26 mouse cellular contexts compared by ENCODE assay signal in the genomic region with DNA sequence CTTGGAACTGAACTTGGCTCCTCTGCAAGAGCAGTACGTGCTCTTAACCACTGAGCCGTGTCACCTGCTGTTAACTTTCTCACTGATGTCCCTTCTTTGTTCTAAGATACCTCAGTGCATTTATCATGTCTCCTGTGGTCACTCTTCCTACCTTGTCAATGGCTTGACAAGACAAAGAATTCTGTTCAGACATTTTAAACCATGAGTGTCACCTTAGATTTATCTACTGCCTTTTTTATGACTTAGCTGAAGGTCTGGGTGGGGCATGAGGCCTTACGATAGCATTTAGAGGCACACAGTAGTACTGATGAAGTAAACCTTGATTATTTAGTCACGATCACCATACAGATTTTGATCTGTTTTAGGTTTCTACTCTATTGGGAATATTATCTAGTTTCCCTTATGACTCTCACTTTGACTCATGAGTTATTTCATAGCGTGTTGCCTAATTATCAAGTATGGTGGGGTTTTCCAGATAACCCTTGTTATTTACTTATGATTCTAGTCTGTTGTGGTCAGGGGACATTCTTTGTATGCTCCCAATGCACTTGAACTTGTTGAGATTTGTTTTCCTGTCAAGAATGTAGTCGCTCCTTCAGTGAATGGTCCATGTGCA.
"Had no signal": no experiment of that assay in that cellular context is flagged by ENCODE, and none has a peak within 500 bp of the region (broad histone marks: within the 10 kb centered on the region; RNA-seq: fewer than 3 reads in every experiment).

No protein-coding gene starts in this region.

- DNase-seq: cerebellum, adult 8-10 months; cerebellum, adult 9-10 months; cerebellum, adult 9-11 months; cerebellum, postnatal 10 days; cerebellum, postnatal 14 days; cerebellum, postnatal 25 days; cerebellum, postnatal 36 days; embryo, embryonic 11 days; forebrain, postnatal 0 days; gastrocnemius, adult 2 months; gastrocnemius, postnatal 10 days; gastrocnemius, postnatal 14 days; gastrocnemius, postnatal 25 days; gastrocnemius, postnatal 36 days; heart, adult 18-20 months; heart, adult 2 months had no signal

- H3K9me3 ChIP-seq: embryonic facial prominence, embryonic 12.5 days; embryonic facial prominence, embryonic 13.5 days; embryonic facial prominence, embryonic 15.5 days; forebrain, embryonic 13.5 days; forebrain, embryonic 15.5 days had no signal

- H3K9ac ChIP-seq: embryonic facial prominence, embryonic 12.5 days; embryonic facial prominence, embryonic 13.5 days; embryonic facial prominence, embryonic 15.5 days; forebrain, embryonic 12.5 days; forebrain, embryonic 13.5 days; forebrain, embryonic 15.5 days; forebrain, postnatal 0 days had no signal

- H3K36me3 ChIP-seq: embryonic facial prominence, embryonic 10.5 days; embryonic facial prominence, embryonic 12.5 days; embryonic facial prominence, embryonic 13.5 days; embryonic facial prominence, embryonic 15.5 days; forebrain, embryonic 12.5 days; forebrain, embryonic 15.5 days had no signal

- ATAC-seq: forebrain, embryonic 13.5 days; forebrain, embryonic 14.5 days; forebrain, embryonic 15.5 days; forebrain, embryonic 16.5 days; forebrain, postnatal 0 days had no signal

- H3K4me3 ChIP-seq: embryonic facial prominence, embryonic 10.5 days; embryonic facial prominence, embryonic 12.5 days; embryonic facial prominence, embryonic 13.5 days; embryonic facial prominence, embryonic 15.5 days; erythroblast, embryonic 14.5 days; forebrain, embryonic 12.5 days; forebrain, embryonic 13.5 days; forebrain, embryonic 15.5 days; gastrocnemius, adult 2 months; heart, adult 2 months had no signal

- H3K27ac ChIP-seq: embryonic facial prominence, embryonic 10.5 days; embryonic facial prominence, embryonic 12.5 days; embryonic facial prominence, embryonic 13.5 days; embryonic facial prominence, embryonic 15.5 days; forebrain, embryonic 12.5 days; forebrain, embryonic 13.5 days; forebrain, embryonic 15.5 days; gastrocnemius, adult 2 months; heart, adult 2 months had no signal

- H3K27me3 ChIP-seq: embryonic facial prominence, embryonic 12.5 days; embryonic facial prominence, embryonic 13.5 days; embryonic facial prominence, embryonic 15.5 days; forebrain, embryonic 12.5 days; forebrain, embryonic 13.5 days; forebrain, embryonic 15.5 days had no signal

- H3K4me1 ChIP-seq: embryonic facial prominence, embryonic 10.5 days; embryonic facial prominence, embryonic 12.5 days; embryonic facial prominence, embryonic 13.5 days; embryonic facial prominence, embryonic 15.5 days; forebrain, embryonic 12.5 days; forebrain, embryonic 13.5 days; forebrain, embryonic 15.5 days had no signal

- H3K4me2 ChIP-seq: embryonic facial prominence, embryonic 12.5 days; embryonic facial prominence, embryonic 13.5 days; embryonic facial prominence, embryonic 15.5 days; forebrain, embryonic 12.5 days; forebrain, embryonic 13.5 days; forebrain, embryonic 15.5 days had no signal
